Mouse (Mus musculus) hindbrain, postnatal 0 days (tissue): Measurements from ENCODE around the gene Ets1. TPM values are rescaled to one million over a fixed set of nuclear protein-coding genes. Genes with fewer than 3 reads are reported as not detected.

Experiments used
- ATAC-seq: fragments of 200-750 bp; cut with Nextera tagmentation; 2 replicates; pipeline ENCODE4 v1.8.0; 2017; ENCODE audit warnings: mild to moderate bottlenecking, moderate TSS enrichment, moderate library complexity
- DNase-seq: peaks from one replicate; pipeline ENCODE4 v3.0.0-alpha.2; 2015; ENCODE audit warnings: low spot score
- H3K27ac ChIP-seq: fragments of 300-500 bp; sonication (generic); 2 replicates; pipeline ENCODE4 v1.5.1; 2014; ENCODE audit warnings: mild to moderate bottlenecking
- H3K27me3 ChIP-seq: fragments of 300-500 bp; sonication (generic); 2 replicates; pipeline ENCODE4 v1.6.1; 2014; ENCODE audit warnings: low read length, mixed read lengths; ENCODE audit not compliant: insufficient read depth
- H3K36me3 ChIP-seq: fragments of 300-500 bp; sonication (generic); 2 replicates; pipeline ENCODE4 v1.6.1; 2014; ENCODE audit warnings: low read length, mixed read lengths; ENCODE audit not compliant: insufficient read depth
- H3K4me1 ChIP-seq: fragments of 300-500 bp; sonication (generic); 2 replicates; pipeline ENCODE4 v1.6.1; 2014; ENCODE audit warnings: antibody characterized with exemption, low read length, mixed read lengths; ENCODE audit not compliant: insufficient read depth
- H3K4me2 ChIP-seq: fragments of 300-500 bp; sonication (generic); 2 replicates; pipeline ENCODE4 v1.6.1; 2014; ENCODE audit warnings: low read depth, mild to moderate bottlenecking, low read length, moderate library complexity, mixed read lengths
- H3K4me3 ChIP-seq: fragments of 300-500 bp; sonication (generic); 2 replicates; pipeline ENCODE4 v1.5.1; 2014; ENCODE audit warnings: low read length
- H3K9ac ChIP-seq: fragments of 300-500 bp; sonication (generic); replicated peaks from 2 replicates; pipeline ENCODE4 v1.6.1; 2014; ENCODE audit warnings: mild to moderate bottlenecking, low read length, moderate library complexity, mixed read lengths
- H3K9me3 ChIP-seq: fragments of 300-500 bp; sonication (generic); 2 replicates; pipeline ENCODE4 v1.6.1; 2016; ENCODE audit warnings: low read length, mixed read lengths
- CTCF ChIP-seq: IDR thresholded peaks from 2 replicates; pipeline ENCODE4 v1.5.1; 2016; ENCODE audit warnings: antibody characterized with exemption, control low read depth, low read depth
- WGBS: fragments of 180-500 bp; shearing (Covaris S2); extraction: QIAGEN DNeasy Blood & Tissue Kit; methylation state at CpG from one replicate; pipeline ENCODE4 v1.1.7; 2014; 5-methylcytosine and 5-hydroxymethylcytosine counted together
- polyA plus RNA-seq: library from polyadenylated mRNA; unstranded; fragments of >200 nt; fragmentation: Nextera tagmentation; extraction: Ambion mirVana; gene quantifications from 2 replicates; pipeline ENCODE4 v1.2.1, GENCODE M21; 2015
- total RNA-seq: library from RNA; depleted of rRNA; stranded (reverse); fragments of >200 nt; gene quantifications from 2 replicates; pipeline ENCODE4 v1.2.3, GENCODE M21; 2014

Ets1 gene
- total and polyA plus RNA-seq, 2 experiments from 2014 or later: 9.9 to 14.0 TPM

DNA sequence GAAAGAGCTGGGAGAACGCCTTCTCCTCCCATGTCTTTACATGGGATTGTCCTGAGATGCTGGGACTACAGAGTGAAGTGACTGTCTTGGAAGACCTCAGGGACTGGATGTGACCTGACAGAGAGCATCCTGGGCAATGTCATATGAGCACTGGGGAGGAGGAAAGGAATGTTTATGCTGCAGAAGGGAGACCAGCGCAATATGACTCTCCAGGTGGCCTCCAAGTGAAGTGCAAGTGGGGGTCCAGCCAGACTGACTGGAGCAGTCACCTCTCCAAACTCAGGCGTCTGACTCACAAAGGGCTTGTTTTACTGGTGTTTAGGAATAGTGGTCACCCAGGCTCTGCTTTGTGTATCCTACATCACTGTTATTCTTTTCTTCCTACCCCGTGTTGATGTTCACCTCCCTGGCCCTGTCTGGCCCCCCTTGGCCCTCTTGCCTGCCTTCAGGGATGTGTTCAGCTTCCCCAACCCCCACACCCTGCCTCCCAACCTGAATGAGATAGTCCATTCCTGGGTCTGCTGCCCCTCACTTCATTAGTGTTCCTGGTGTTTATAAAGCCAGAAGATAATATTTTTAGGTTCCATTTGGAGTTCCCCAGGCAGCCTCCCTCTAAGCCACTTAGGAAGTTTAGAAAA lies 42.2 kb downstream of the Ets1 start:
- H3K4me2 ChIP-seq: no peak overlapping the region
- 64% methylated on average over 4 of the region's 4 CpGs for WGBS
- peaks cover 65% of the 10 kb centered on the region for H3K27me3 ChIP-seq
- H3K4me1 ChIP-seq: no peaks in the 10 kb centered on the region
- no peak overlapping the region for H3K27ac ChIP-seq
- DNase-seq (no peak), ATAC-seq (no peak)
- no peaks in the 10 kb centered on the region for H3K9me3 ChIP-seq
- no peaks in the 10 kb centered on the region for H3K36me3 ChIP-seq
- no peak overlapping the region for H3K9ac ChIP-seq
- no peak for TF ChIP-seq CTCF
- no peak overlapping the region for H3K4me3 ChIP-seq

DNA sequence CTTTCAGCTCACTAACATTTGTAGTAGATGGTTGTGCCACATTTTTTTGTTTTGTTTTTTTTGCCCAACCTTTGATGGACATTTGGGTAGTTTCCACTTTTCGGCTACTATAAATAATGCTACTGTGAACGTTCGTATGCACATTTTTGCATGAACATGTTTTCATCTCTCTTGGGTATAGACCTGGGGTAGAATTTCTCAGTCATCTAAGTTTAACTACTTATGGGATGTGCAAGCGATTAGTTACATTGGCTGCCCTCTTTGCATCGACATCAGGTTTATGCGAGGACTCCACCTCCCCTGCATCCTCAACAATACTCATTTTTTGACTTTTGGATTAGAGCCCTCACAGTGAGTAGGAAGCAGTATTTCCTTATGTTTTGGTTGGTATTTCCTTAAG lies 43.5 kb downstream of the Ets1 start:
- Histone ChIP-seq H3K36me3 (no peaks in the 10 kb centered on the region), H3K27ac (no peak overlapping the region), H3K9ac (no peak overlapping the region), H3K4me3 (no peak overlapping the region), H3K4me1 (no peaks in the 10 kb centered on the region), H3K4me2 (no peak overlapping the region), H3K27me3 (peaks cover 66% of the 10 kb centered on the region), H3K9me3 (no peaks in the 10 kb centered on the region)
- ATAC-seq (no peak), DNase-seq (no peak)
- TF ChIP-seq CTCF: no peak
- WGBS: 82% methylated on average over 6 of the region's 6 CpGs

DNA sequence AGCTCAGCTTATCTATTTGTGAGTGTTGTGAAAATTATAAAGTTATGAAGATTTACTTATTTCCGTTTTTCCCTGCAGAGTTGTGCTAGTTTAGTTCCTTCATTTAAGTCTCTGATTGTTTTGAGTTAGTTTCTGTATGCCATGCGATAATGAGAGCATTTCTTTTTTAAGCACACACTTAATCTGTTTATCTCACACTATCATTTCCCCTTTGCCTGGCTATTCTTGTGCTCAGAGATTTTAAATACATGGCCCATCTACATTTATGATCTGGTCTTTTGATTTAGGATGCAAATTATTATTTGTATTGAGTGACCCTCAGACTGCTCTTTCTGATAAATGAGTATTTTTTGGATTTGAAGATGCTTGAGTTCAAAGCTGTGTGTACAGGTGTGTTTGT lies 44.2 kb downstream of the Ets1 start:
- 92% methylated on average over 2 of the region's 2 CpGs for WGBS
- TF ChIP-seq CTCF: no peak

DNA sequence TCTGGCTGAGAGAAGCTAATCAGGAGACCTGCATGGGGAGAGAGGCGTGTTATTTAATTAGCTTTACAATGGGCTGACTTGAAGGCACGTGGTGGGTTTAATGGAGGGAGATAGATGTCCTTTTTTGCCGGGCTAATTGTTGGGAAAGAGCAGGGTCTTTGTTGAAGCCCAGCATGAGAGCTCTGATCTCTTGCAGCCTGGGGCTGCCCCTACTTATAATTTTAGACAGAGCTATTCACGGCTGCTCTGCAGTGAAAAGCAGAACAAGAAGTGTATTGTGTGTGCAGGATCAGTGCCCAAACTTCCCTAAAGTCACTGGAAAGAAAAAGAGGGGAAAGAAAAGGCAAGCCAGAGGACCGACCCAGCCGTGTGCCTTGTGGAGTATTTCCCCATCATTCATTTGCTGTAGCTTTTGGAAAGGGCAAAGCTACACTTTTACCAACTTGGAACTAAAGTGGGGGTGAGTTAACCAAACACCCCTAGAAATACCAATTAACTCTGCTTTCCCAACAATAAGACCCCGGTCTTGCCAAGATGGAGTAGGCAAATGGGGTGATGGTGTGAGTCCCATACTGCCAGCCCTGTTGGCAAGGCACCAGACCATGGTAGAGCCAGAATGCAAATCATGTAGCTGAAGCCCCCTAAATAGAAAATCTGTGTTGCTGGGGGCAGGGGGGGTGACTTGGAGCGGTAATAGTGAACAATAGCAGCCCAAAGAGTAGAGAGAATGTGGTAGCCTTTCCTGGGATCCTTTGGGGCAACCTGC lies 50.0 kb downstream of the Ets1 start:
- Histone ChIP-seq H3K4me2 (no peak overlapping the region), H3K27me3 (peaks cover 48% of the 10 kb centered on the region), H3K27ac (no peak overlapping the region), H3K9me3 (no peaks in the 10 kb centered on the region), H3K4me3 (no peak overlapping the region), H3K4me1 (no peaks in the 10 kb centered on the region), H3K36me3 (no peaks in the 10 kb centered on the region), H3K9ac (no peak overlapping the region)
- WGBS: 9% methylated on average over 8 of the region's 8 CpGs
- ATAC-seq (peak; percentile 92), DNase-seq (peak; percentile 71)
- no peak for TF ChIP-seq CTCF

More for the DNA sequence above, 44.2 kb downstream of the Ets1 start:
- no peak overlapping the region for H3K9ac ChIP-seq
- peaks cover 64% of the 10 kb centered on the region for H3K27me3 ChIP-seq
- no peaks in the 10 kb centered on the region for H3K9me3 ChIP-seq
- no peak overlapping the region for H3K27ac ChIP-seq
- H3K36me3 ChIP-seq: no peaks in the 10 kb centered on the region
- H3K4me2 ChIP-seq: no peak overlapping the region
- DNase-seq (no peak), ATAC-seq (no peak)
- H3K4me1 ChIP-seq: no peaks in the 10 kb centered on the region
- no peak overlapping the region for H3K4me3 ChIP-seq

DNA sequence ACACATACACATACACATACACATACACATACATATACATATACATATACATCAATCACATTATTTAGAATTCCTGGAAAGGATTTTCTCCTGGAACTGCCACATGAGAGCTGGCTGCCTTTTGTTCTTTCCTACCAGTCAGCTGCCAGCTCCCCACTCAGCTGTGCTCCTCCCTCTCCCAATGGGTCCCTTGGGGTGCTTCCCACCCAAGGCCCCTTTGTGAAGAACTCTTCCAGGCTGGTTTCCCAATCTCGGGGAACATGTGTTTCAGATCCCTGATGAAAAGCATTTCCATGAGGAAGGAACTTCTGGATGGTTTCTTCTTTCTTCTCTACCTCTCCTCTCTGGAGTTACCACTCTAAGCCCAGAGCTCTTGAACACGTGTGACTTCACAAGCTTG lies 52.3 kb downstream of the Ets1 start:
- no peaks in the 10 kb centered on the region for H3K9me3 ChIP-seq
- H3K4me3 ChIP-seq: no peak overlapping the region
- H3K27ac ChIP-seq: no peak overlapping the region
- no peak overlapping the region for H3K4me2 ChIP-seq
- DNase-seq (no peak), ATAC-seq (no peak)
- TF ChIP-seq CTCF: no peak
- no peaks in the 10 kb centered on the region for H3K36me3 ChIP-seq
- WGBS: 63% methylated on average over 2 of the region's 2 CpGs
- peaks cover 55% of the 10 kb centered on the region for H3K27me3 ChIP-seq
- no peak overlapping the region for H3K9ac ChIP-seq
- no peaks in the 10 kb centered on the region for H3K4me1 ChIP-seq

DNA sequence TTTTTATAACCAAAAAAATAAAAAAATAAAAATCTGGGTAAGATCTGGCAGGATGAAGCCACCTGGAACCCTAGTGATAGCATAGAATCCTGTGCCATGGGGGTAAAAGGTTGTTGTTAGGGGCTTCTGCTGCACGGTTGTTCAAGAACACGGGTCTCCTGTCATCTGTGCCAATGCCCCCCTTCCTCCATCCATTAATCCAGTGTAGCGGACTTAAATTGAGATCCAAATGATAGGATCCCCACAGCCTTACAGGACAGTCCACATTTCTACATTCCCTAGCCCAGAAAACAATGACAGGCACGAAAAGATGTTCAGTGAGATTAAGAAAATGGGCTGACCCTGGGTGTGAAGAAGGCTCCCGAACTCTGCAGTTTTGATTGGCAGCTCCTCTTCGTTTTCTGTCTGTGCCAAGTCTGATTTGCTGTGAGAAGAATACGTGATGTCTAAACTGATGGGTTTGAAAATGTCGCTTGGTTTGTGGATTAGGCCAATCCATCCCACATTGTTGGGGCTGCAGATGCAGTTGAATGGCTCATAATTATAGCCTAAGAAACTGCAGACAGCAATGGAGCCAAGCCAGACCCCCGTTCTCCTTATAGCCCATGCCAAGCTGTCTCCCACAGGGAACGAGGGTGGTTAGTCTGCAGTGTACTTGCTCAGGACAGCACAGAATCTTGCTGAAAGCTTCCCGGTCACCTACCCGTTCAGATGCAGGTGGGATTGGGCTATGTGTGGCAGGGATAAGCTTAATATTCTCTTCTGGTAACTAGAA lies 55.3 kb downstream of the Ets1 start:
- 43% methylated on average over 12 of the region's 12 CpGs for WGBS
- ATAC-seq: no peak
- H3K9ac ChIP-seq: no peak overlapping the region
- H3K4me1 ChIP-seq: peaks cover 3% of the 10 kb centered on the region; the same call in 1 of the 2 replicates
- H3K27me3 ChIP-seq: peaks cover 59% of the 10 kb centered on the region
- H3K9me3 ChIP-seq: no peaks in the 10 kb centered on the region
- no peaks in the 10 kb centered on the region for H3K36me3 ChIP-seq
- no peak overlapping the region for H3K4me3 ChIP-seq
- no peak overlapping the region for H3K4me2 ChIP-seq
- no peak for DNase-seq
- no peak for TF ChIP-seq CTCF
- no peak overlapping the region for H3K27ac ChIP-seq
